Mouse (Mus musculus) embryonic facial prominence, embryonic 15.5 days (tissue): ENCODE measurements around the gene Cptp. TPM values are rescaled to one million over a fixed set of nuclear protein-coding genes. Genes with fewer than 3 reads are reported as not detected.
A peak's percentile ranks its signal among the peaks of the same experiment; 100 is the strongest.

Experiments
- ATAC-seq: fragments of 200-750 bp; cut with Nextera tagmentation; 2 replicates; pipeline ENCODE4 v1.8.0; 2017; ENCODE audit warnings: low read depth, moderate TSS enrichment; ENCODE audit not compliant: insufficient number of reproducible peaks, low FRiP score, low TSS enrichment
- H3K27ac ChIP-seq: fragments of 300-500 bp; sonication (generic); replicated peaks from 2 replicates; pipeline ENCODE4 v1.5.1; 2015; ENCODE audit warnings: mild to moderate bottlenecking, inconsistent platforms
- H3K27me3 ChIP-seq: fragments of 300-500 bp; sonication (generic); 2 replicates; pipeline ENCODE4 v1.6.1; 2015; ENCODE audit warnings: inconsistent platforms
- H3K36me3 ChIP-seq: fragments of 300-500 bp; sonication (generic); 2 replicates; pipeline ENCODE4 v1.6.1; 2015; ENCODE audit warnings: mild to moderate bottlenecking, inconsistent platforms
- H3K4me1 ChIP-seq: fragments of 300-500 bp; sonication (generic); 2 replicates; pipeline ENCODE4 v1.6.1; 2015; ENCODE audit warnings: inconsistent platforms
- H3K4me2 ChIP-seq: fragments of 300-500 bp; sonication (generic); replicated peaks from 2 replicates; pipeline ENCODE4 v1.6.1; 2015; ENCODE audit warnings: mild to moderate bottlenecking, inconsistent platforms
- H3K4me3 ChIP-seq: fragments of 300-500 bp; sonication (generic); replicated peaks from 2 replicates; pipeline ENCODE4 v1.5.1; 2015; ENCODE audit warnings: mild to moderate bottlenecking, inconsistent platforms
- H3K9ac ChIP-seq: fragments of 300-500 bp; sonication (generic); 2 replicates; pipeline ENCODE4 v1.6.1; 2015; ENCODE audit warnings: inconsistent platforms
- H3K9me3 ChIP-seq: fragments of 300-500 bp; sonication (generic); replicated peaks from 2 replicates; pipeline ENCODE4 v1.6.1; 2016; ENCODE audit warnings: inconsistent platforms
- WGBS: fragments of 180-500 bp; shearing (Covaris S2); methylation state at CpG from one replicate; pipeline ENCODE4 v1.1.7; 2015; 5-methylcytosine and 5-hydroxymethylcytosine counted together
- polyA plus RNA-seq: library from polyadenylated mRNA; unstranded; fragments of >200 nt; fragmentation: Nextera tagmentation; extraction: Ambion mirVana; gene quantifications from 2 replicates; pipeline ENCODE4 v1.2.1, GENCODE M21; 2015

Gene Cptp
- polyA plus RNA-seq, 1 experiment from 2014 or later, result 20.1 TPM

DNA sequence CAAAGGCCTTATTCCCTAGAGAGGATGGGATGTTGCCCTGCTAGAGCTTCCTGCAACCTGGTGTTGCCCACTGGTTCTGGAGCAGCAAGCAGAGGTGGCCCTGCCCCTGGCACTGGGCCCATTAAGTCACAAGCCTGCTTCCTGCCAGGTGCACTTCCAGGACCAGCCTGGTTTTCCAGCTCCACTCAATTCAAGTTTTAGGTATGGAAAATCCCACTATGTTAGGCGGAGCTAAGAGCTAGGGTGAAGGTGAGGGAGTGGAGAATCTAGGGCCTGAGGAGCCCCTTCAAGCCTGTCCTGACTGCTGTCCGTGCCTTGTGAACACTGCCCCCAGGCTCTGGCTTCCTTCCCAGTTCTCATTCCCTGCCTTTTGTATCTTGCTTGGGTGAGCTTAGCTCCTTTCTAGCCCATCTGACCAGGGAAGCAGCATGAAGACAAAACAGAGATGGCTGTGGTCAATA is 17.3 kb downstream of the Cptp start:
- ATAC-seq, result no peak
- Histone ChIP-seq H3K4me1 (peaks cover 26% of the 10 kb centered on the region), H3K27me3 (no peaks in the 10 kb centered on the region), H3K4me2 (no peak overlapping the region), H3K36me3 (peaks cover 33% of the 10 kb centered on the region), H3K9me3 (no peaks in the 10 kb centered on the region), H3K9ac (no peak overlapping the region), H3K27ac (no peak overlapping the region), H3K4me3 (no peak overlapping the region)
- 57% methylated on average over 2 of the region's 2 CpGs for WGBS

DNA sequence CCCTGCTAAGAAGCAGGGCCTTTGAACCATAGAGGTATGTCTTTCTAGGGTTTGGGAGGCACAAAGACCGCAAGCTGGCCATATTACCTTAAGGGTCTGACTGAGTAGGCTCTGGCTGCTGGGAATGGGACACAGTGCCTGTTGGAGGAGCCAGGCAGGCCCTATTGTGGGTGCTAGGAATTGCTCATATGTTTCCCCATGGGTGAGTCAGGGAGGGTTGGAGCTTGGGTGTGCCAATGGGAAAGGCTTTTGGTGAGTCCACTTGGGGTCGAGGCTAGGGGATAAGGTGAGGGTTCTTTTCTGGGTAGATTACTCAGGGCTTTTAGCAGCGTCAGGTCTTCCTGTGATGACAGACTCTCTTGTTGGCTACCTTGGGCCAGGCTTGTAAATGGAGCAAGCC is 17.9 kb downstream of the Cptp start:
- H3K9ac ChIP-seq, result no peak overlapping the region
- no peak overlapping the region for H3K4me3 ChIP-seq
- 88% methylated on average over 3 of the region's 3 CpGs for WGBS
- no peak for ATAC-seq
- H3K27me3 ChIP-seq, result no peaks in the 10 kb centered on the region
- H3K36me3 ChIP-seq, result peaks cover 29% of the 10 kb centered on the region
- H3K9me3 ChIP-seq, result no peaks in the 10 kb centered on the region
- H3K4me1 ChIP-seq, result peaks cover 32% of the 10 kb centered on the region
- no peak overlapping the region for H3K4me2 ChIP-seq
- H3K27ac ChIP-seq, result no peak overlapping the region

- Histone ChIP-seq H3K4me2 (no peak overlapping the region), H3K36me3 (peaks cover 15% of the 10 kb centered on the region), H3K27me3 (no peaks in the 10 kb centered on the region), H3K27ac (no peak overlapping the region), H3K9me3 (no peaks in the 10 kb centered on the region), H3K9ac (no peak overlapping the region), H3K4me3 (no peak overlapping the region), H3K4me1 (peaks cover 32% of the 10 kb centered on the region)
- 93% methylated on average over 3 of the region's 3 CpGs for WGBS
- ATAC-seq, result no peak
Measured at GRCm38 (mm10) chr4:155849792-155850451, 19.3 kb downstream of the Cptp start.

DNA sequence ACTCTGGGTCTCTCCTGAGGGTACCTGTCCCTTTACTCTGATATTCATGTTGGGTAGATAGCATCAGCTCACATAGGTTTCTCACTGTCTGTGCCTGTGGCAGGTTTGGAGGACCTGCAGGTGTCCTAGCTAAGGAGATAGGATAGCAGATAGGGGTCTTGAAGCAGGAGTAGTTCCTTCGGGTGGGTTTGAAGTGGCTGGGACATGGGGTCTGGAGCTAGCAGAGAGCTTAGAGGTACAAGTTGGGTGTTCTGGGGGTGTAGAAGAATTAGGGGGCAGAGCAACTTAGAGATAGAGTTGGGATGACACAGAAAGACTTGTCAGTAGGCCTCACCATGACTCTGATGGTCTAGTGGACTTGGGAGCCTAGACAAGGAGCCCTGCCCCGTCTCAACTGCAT is 19.8 kb downstream of the Cptp start:
- H3K9me3 ChIP-seq, result no peaks in the 10 kb centered on the region
- no peak for ATAC-seq
- H3K27me3 ChIP-seq, result no peaks in the 10 kb centered on the region
- WGBS, result 87% methylated on average over 2 of the region's 2 CpGs
- H3K4me1 ChIP-seq, result peaks cover 32% of the 10 kb centered on the region
- H3K36me3 ChIP-seq, result peaks cover 9% of the 10 kb centered on the region
- H3K4me3 ChIP-seq, result no peak overlapping the region
- no peak overlapping the region for H3K27ac ChIP-seq
- no peak overlapping the region for H3K9ac ChIP-seq
- no peak overlapping the region for H3K4me2 ChIP-seq

DNA sequence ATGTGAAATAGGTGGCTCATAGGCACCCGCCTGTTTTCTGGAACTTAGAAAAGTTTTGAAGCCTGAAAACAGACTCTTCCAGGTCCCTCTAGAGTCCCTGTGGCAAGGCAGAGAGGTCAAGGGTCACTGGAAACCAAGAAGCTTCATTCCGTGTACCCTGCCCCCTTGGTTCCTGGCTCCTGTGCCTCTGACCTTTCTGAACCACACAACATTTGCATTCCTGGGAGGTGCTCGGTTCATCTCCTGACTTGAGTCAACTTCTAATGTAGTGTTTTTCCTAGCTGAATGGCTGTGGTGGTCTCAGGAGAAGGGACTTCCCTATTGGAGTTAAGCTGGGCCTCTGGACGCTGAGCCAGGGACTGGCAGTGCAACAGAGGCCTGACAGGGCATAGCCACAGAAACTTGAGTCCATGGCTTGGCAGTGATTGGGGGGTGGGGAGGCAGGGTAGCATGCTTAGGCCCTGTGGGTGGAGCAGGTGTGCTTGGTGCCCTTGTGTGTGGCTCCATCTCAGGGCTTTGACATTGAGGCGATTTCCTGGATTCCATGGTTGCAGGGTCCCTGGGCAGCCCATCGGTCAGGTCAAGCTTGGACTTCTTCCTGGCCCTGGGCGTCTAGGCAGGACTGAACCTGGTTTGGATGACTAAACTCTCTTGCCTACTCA is 20.7 kb downstream of the Cptp start:
- Histone ChIP-seq H3K36me3 (peaks cover 10% of the 10 kb centered on the region), H3K4me2 (peak overlapping the region; percentile 93), H3K27me3 (no peaks in the 10 kb centered on the region), H3K9me3 (no peaks in the 10 kb centered on the region), H3K9ac (peak overlapping the region; percentile 84; the same call in 1 of the 2 replicates), H3K4me1 (peaks cover 32% of the 10 kb centered on the region), H3K4me3 (peak overlapping the region; percentile 84), H3K27ac (no peak overlapping the region)
- ATAC-seq, result no peak
- WGBS, result 58% methylated on average over 7 of the region's 7 CpGs

GRCm38 (mm10) chr4:155847591-155848352 is 21.5 kb downstream of the Cptp start:
- H3K9me3 ChIP-seq, result no peaks in the 10 kb centered on the region
- ATAC-seq, result peak; percentile 5; the same call in 1 of the 2 replicates
- H3K36me3 ChIP-seq, result peaks cover 12% of the 10 kb centered on the region
- H3K27ac ChIP-seq, result peak overlapping the region; percentile 48
- 1% methylated on average over 62 of the region's 69 CpGs for WGBS
- H3K4me3 ChIP-seq, result peak overlapping the region; percentile 84
- H3K9ac ChIP-seq, result peak overlapping the region; percentile 84
- no peaks in the 10 kb centered on the region for H3K27me3 ChIP-seq
- peak overlapping the region; percentile 93 for H3K4me2 ChIP-seq
- H3K4me1 ChIP-seq, result peaks cover 32% of the 10 kb centered on the region

GRCm38 (mm10) chr4:155846871-155847578 is 22.2 kb downstream of the Cptp start, which contains the start of gene Dvl1:
Dvl1 (plus strand) TSS chr4:155847402.
- Histone ChIP-seq H3K9ac (peak within 1 kb of the TSS; percentile 84), H3K36me3 (peaks cover 17% of the 10 kb centered on the region), H3K4me3 (peak within 1 kb of the TSS; percentile 84), H3K27me3 (no peaks in the 10 kb centered on the region), H3K4me2 (peak within 1 kb of the TSS; percentile 93), H3K9me3 (no peaks in the 10 kb centered on the region), H3K4me1 (peaks cover 32% of the 10 kb centered on the region), H3K27ac (peak within 1 kb of the TSS; percentile 79)
- WGBS, result 3% methylated on average over 48 of the region's 65 CpGs
- peak; percentile 89 for ATAC-seq

DNA sequence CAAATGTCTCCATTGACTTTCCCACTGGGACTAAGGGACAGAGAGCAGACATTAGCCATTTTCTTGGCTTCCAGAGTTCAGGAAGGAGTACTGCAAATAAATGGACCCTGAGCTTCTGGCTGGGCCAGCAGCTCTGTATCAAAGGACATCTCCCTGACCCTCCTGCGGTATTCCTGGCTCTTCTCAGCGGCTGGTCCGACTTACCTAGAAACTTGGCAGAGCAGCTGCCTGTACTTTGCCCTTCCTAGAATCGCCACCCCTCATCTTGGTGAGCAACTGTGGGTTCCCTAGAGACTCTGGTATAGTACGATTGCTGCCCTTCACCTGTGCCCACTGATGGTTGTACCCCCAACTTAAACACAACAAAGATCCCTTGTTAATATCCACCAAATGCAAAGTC is 26.0 kb downstream of the Cptp start:
- ATAC-seq, result no peak
- Histone ChIP-seq H3K4me2 (no peak overlapping the region), H3K36me3 (peaks cover 17% of the 10 kb centered on the region), H3K9me3 (no peaks in the 10 kb centered on the region), H3K9ac (no peak overlapping the region), H3K27me3 (no peaks in the 10 kb centered on the region), H3K27ac (no peak overlapping the region), H3K4me1 (peaks cover 45% of the 10 kb centered on the region), H3K4me3 (no peak overlapping the region)
- 93% methylated on average over 5 of the region's 5 CpGs for WGBS

- 41% methylated on average over 38 of the region's 38 CpGs for WGBS
- no peak for ATAC-seq
- Histone ChIP-seq H3K36me3 (peaks cover 17% of the 10 kb centered on the region), H3K9me3 (no peaks in the 10 kb centered on the region), H3K4me1 (peaks cover 49% of the 10 kb centered on the region), H3K4me2 (peak overlapping the region; percentile 91), H3K27me3 (no peaks in the 10 kb centered on the region), H3K27ac (no peak overlapping the region), H3K4me3 (peak overlapping the region; percentile 55), H3K9ac (no peak overlapping the region)
Measured at GRCm38 (mm10) chr4:155841651-155842270, 27.5 kb downstream of the Cptp start.

GRCm38 (mm10) chr4:155841003-155841454 is 28.2 kb downstream of the Cptp start:
- Histone ChIP-seq H3K4me1 (peaks cover 46% of the 10 kb centered on the region), H3K4me2 (peak overlapping the region; percentile 91), H3K9ac (peak overlapping the region; percentile 51), H3K27me3 (no peaks in the 10 kb centered on the region), H3K36me3 (peaks cover 17% of the 10 kb centered on the region), H3K4me3 (peak overlapping the region; percentile 55), H3K27ac (peak overlapping the region; percentile 89), H3K9me3 (no peaks in the 10 kb centered on the region)
- under 1% methylated on average over 32 of the region's 32 CpGs for WGBS
- ATAC-seq, result peak; percentile 65
